Mouse (Mus musculus) kidney, adult 2 months (tissue): Measurements from ENCODE around the gene Fyb2.

Source experiments
- CTCF ChIP-seq: fragments of 200-500 bp; conservative IDR thresholded peaks from 2 replicates; pipeline ENCODE4 v1.5.1; 2011; ENCODE audit warnings: low read depth, mild to moderate bottlenecking, control low read depth, low read length, moderate library complexity, mixed read lengths; ENCODE audit not compliant: insufficient read depth, insufficient read length
- POLR2A ChIP-seq: fragments of 200-500 bp; IDR thresholded peaks from one replicate; pipeline ENCODE4 v1.6.1; 2011; ENCODE audit warnings: low read depth, low read length, control low read depth

DNA sequence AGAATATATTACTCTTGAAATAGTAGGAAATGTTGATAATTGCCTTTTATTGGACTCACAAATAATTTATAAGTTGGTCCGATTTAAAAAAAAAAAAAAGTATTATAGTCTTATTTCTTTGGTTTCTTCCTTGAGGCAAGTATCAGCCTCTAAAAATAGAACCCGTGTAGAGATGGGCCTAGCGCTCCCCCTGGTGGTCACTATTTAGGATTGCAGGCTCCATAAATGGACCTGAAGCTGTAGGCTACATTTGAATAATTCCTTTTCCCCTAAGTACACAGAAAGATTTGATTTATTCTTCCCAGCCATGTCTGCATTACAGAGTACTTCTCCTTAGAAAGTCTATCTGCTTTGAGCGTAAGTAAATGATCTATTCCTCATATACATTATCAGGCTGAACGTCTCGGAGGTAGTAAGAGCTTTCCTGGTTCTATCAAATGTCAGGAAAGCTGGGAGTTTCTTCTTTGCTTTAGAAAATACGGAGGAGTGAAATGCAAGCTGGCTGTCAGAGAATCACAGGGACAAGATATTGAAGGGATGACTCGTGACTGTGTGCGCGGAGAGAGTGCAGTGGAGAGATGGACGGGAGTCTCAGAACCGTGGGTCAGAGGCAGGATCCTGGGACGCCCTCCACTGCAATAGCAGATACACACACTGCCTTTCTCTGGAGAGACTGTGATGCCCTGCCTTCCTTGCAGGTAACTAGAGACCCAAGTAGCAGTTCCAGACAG lies 19.1 kb upstream of the Fyb2 start:
- TF ChIP-seq CTCF (peak; percentile 82), POLR2A (no peak)
